Comparison of ENCODE assay signal across 8 mouse cellular contexts in the genomic region with DNA sequence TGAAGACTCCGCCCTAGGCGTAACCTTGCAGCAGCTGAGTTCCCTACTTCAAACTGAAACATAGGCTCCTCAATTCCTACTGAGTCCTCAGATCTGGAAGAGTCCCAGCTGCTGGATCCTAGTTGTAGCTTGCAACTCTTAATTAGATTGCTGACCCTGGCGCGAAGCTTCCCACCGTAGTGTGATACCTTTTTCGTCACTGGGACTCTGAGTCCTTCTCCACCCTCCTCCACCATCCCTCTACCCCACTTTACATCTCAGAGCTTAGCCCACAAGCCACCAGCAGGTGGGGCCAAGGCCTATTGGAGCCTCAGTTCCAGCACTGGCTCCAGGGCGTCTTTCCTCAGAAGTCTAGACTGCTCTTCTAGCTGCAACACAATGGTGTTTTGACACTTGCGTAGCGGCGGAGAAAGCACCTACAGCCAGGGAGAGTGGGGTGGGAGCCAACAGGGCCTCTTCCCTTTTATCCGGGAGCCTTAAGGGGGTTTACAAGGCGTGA. TPM values are rescaled to one million over a fixed set of nuclear protein-coding genes. Genes with fewer than 3 reads are reported as not detected.
DNase-seq lines count a peak whose midpoint lies in the region; ATAC-seq and TF ChIP-seq lines count a peak whose summit lies in the region.

A gene (minus strand): TSS at position 246 of the 499 bp plus-strand sequence.

- H3K9me3 ChIP-seq in G1E (replicated peaks) = no peaks in the 10 kb centered on the region
- no peaks in the 10 kb centered on the region for H3K9me3 ChIP-seq in forebrain, embryonic 15.5 days

- H3K27ac ChIP-seq in forebrain, embryonic 15.5 days (replicated peaks) = peak within 1 kb of the TSS; percentile 97

- H3K4me3 ChIP-seq in G1E (ENCODE audit: low read depth, low read length) = peak within 1 kb of the TSS; percentile 95
- H3K4me3 ChIP-seq in forebrain, embryonic 15.5 days = peak within 1 kb of the TSS; percentile 65
- peak within 1 kb of the TSS; percentile 95 for H3K4me3 ChIP-seq in lung, adult 2 months (replicated peaks; ENCODE audit: extremely low read depth, low read depth, low read length)

- H3K36me3 ChIP-seq in G1E (replicated peaks) = peaks cover 38% of the 10 kb centered on the region
- no peaks in the 10 kb centered on the region for H3K36me3 ChIP-seq in forebrain, embryonic 15.5 days

- peak; percentile 28; the same call in 1 of the 2 replicates for TF ChIP-seq POLR2A in lung, adult 2 months (IDR thresholded peaks at IDR 0.05; ENCODE audit: borderline replicate concordance, extremely low read depth, low read depth, low read length)

- peak; percentile 82 for DNase-seq in G1E (ENCODE audit: low spot score)
- DNase-seq in cerebellum, adult 11-12 months = peak; percentile 91
- peak; percentile 79 for DNase-seq in heart, postnatal 25 days (ENCODE audit: low spot score)
- peak; percentile 81 to 91 for DNase-seq in layer of hippocampus, adult 18-20 months (ENCODE audit: low spot score in 2 of 2)
- peak; percentile 77 for DNase-seq in lung, adult 2 months
- DNase-seq in thymus, adult 18-20 months = peak; percentile 81 to 90

- intact Hi-C loops in heart, postnatal 25 days (cut with DNase I) = no loop called here

- peak; percentile 46 for TF ChIP-seq CTCF in G1E (IDR thresholded peaks at IDR 0.05; ENCODE audit: low read depth, low read length)
- TF ChIP-seq CTCF in lung, adult 2 months (IDR thresholded peaks at IDR 0.05; ENCODE audit: insufficient read depth, low read length) = peak; percentile 76

- WGBS in forebrain, embryonic 15.5 days = under 1% methylated on average over 12 of the region's 12 CpGs
- whole genome bisulfite sequencing in lung, adult 2 months = 0% methylated on average over 12 of the region's 12 CpGs

- H3K4me2 ChIP-seq in forebrain, embryonic 15.5 days (replicated peaks) = peak within 1 kb of the TSS; percentile 98

- H3K4me1 ChIP-seq in G1E (ENCODE audit: insufficient read depth, low read depth, low read length) = peaks cover 61% of the 10 kb centered on the region
- H3K4me1 ChIP-seq in forebrain, embryonic 15.5 days = peaks cover 35% of the 10 kb centered on the region
- H3K4me1 ChIP-seq in lung, adult 2 months (ENCODE audit: control insufficient read depth, insufficient read depth, low read length) = peaks cover 8% of the 10 kb centered on the region

- ATAC-seq in G1E (ENCODE audit: extremely low read depth, insufficient number of reproducible peaks, low FRiP score, poor library complexity, severe bottlenecking) = peak; percentile 36
- ATAC-seq in forebrain, embryonic 15.5 days (replicated peaks) = peak; percentile 51
- peak; percentile 62 for ATAC-seq in neutrophil, adult 5-6 weeks (ENCODE audit: extremely low read depth, insufficient number of reproducible peaks, low FRiP score, poor library complexity, severe bottlenecking)

- peaks cover 6% of the 10 kb centered on the region; the same call in 1 of the 2 replicates for H3K27me3 ChIP-seq in G1E (ENCODE audit: insufficient read depth, low read length)
- no peaks in the 10 kb centered on the region for H3K27me3 ChIP-seq in forebrain, embryonic 15.5 days

- H3K9ac ChIP-seq in forebrain, embryonic 15.5 days (replicated peaks) = peak within 1 kb of the TSS; percentile 80

RNA-seq across cellular contexts. Expression of the gene that starts here (rescaled TPM):
- total RNA-seq in G1E (2014; fragmentation: Nextera tagmentation) (15.2 and 18.4 TPM in 2 replicates), G1E (2017) (16.7 and 22.1 TPM in 2 replicates)
- polyA plus RNA-seq in G1E (2012) = 12.4 and 15.1 TPM in 2 replicates
- 17.0 and 17.7 TPM in 2 replicates for polyA plus RNA-seq in forebrain, embryonic 15.5 days (2015; fragmentation: Nextera tagmentation; extraction: Ambion mirVana)
- total RNA-seq in heart, postnatal 25 days (2021) = 10 to 100 TPM; 26.1 to 29.5 TPM
- total RNA-seq in layer of hippocampus, adult 18-20 months (2021) = 10 to 100 TPM; 26.7 to 27.1 TPM
- polyA plus RNA-seq in lung, adult 2 months (2012; rRNA removed) = 62.1 and 68.2 TPM in 2 replicates
- 26.2 and 34.1 TPM in 2 replicates for total RNA-seq in neutrophil, adult 5-6 weeks (2017)

Comparison
In these comparisons a context has a peak if more than half of its experiments do, and no peak if none do; other contexts are left out.
1. Peak in every context shown above with its lines: DNase-seq, ATAC-seq, H3K4me3 ChIP-seq and H3K27ac ChIP-seq.